Mouse (Mus musculus) kidney, adult 2 months (tissue): ENCODE results near the gene Slc26a8.

Source experiments
- CTCF ChIP-seq: fragments of 200-500 bp; conservative IDR thresholded peaks from 2 replicates; pipeline ENCODE4 v1.5.1; 2011; ENCODE audit warnings: low read depth, mild to moderate bottlenecking, control low read depth, low read length, moderate library complexity, mixed read lengths; ENCODE audit not compliant: insufficient read depth, insufficient read length
- POLR2A ChIP-seq: fragments of 200-500 bp; IDR thresholded peaks from one replicate; pipeline ENCODE4 v1.6.1; 2011; ENCODE audit warnings: low read depth, low read length, control low read depth

- TF ChIP-seq POLR2A (no peak), CTCF (no peak)
Observed at GRCm38 (mm10) chr17:28687354-28687753, 2.7 kb downstream of the Slc26a8 start.
